Mouse (Mus musculus) hindbrain, postnatal 0 days (tissue): Measurements from ENCODE around the gene Olfr354. TPM values are rescaled to one million over a fixed set of nuclear protein-coding genes. Genes with fewer than 3 reads are reported as not detected.

Experiments used
- ATAC-seq: fragments of 200-750 bp; cut with Nextera tagmentation; 2 replicates; pipeline ENCODE4 v1.8.0; 2017; ENCODE audit warnings: mild to moderate bottlenecking, moderate TSS enrichment, moderate library complexity
- DNase-seq: peaks from one replicate; pipeline ENCODE4 v3.0.0-alpha.2; 2015; ENCODE audit warnings: low spot score
- H3K27ac ChIP-seq: fragments of 300-500 bp; sonication (generic); 2 replicates; pipeline ENCODE4 v1.5.1; 2014; ENCODE audit warnings: mild to moderate bottlenecking
- H3K27me3 ChIP-seq: fragments of 300-500 bp; sonication (generic); 2 replicates; pipeline ENCODE4 v1.6.1; 2014; ENCODE audit warnings: low read length, mixed read lengths; ENCODE audit not compliant: insufficient read depth
- H3K36me3 ChIP-seq: fragments of 300-500 bp; sonication (generic); 2 replicates; pipeline ENCODE4 v1.6.1; 2014; ENCODE audit warnings: low read length, mixed read lengths; ENCODE audit not compliant: insufficient read depth
- H3K4me1 ChIP-seq: fragments of 300-500 bp; sonication (generic); 2 replicates; pipeline ENCODE4 v1.6.1; 2014; ENCODE audit warnings: antibody characterized with exemption, low read length, mixed read lengths; ENCODE audit not compliant: insufficient read depth
- H3K4me2 ChIP-seq: fragments of 300-500 bp; sonication (generic); 2 replicates; pipeline ENCODE4 v1.6.1; 2014; ENCODE audit warnings: low read depth, mild to moderate bottlenecking, low read length, moderate library complexity, mixed read lengths
- H3K4me3 ChIP-seq: fragments of 300-500 bp; sonication (generic); 2 replicates; pipeline ENCODE4 v1.5.1; 2014; ENCODE audit warnings: low read length
- H3K9ac ChIP-seq: fragments of 300-500 bp; sonication (generic); replicated peaks from 2 replicates; pipeline ENCODE4 v1.6.1; 2014; ENCODE audit warnings: mild to moderate bottlenecking, low read length, moderate library complexity, mixed read lengths
- H3K9me3 ChIP-seq: fragments of 300-500 bp; sonication (generic); 2 replicates; pipeline ENCODE4 v1.6.1; 2016; ENCODE audit warnings: low read length, mixed read lengths
- CTCF ChIP-seq: IDR thresholded peaks from 2 replicates; pipeline ENCODE4 v1.5.1; 2016; ENCODE audit warnings: antibody characterized with exemption, control low read depth, low read depth
- WGBS: fragments of 180-500 bp; shearing (Covaris S2); extraction: QIAGEN DNeasy Blood & Tissue Kit; methylation state at CpG from one replicate; pipeline ENCODE4 v1.1.7; 2014; 5-methylcytosine and 5-hydroxymethylcytosine counted together
- polyA plus RNA-seq: library from polyadenylated mRNA; unstranded; fragments of >200 nt; fragmentation: Nextera tagmentation; extraction: Ambion mirVana; gene quantifications from 2 replicates; pipeline ENCODE4 v1.2.1, GENCODE M21; 2015
- total RNA-seq: library from RNA; depleted of rRNA; stranded (reverse); fragments of >200 nt; gene quantifications from 2 replicates; pipeline ENCODE4 v1.2.3, GENCODE M21; 2014; rRNA removed

Olfr354 gene
- total RNA-seq (not detected in 2 replicates), polyA plus RNA-seq (not detected in 2 replicates)

DNA sequence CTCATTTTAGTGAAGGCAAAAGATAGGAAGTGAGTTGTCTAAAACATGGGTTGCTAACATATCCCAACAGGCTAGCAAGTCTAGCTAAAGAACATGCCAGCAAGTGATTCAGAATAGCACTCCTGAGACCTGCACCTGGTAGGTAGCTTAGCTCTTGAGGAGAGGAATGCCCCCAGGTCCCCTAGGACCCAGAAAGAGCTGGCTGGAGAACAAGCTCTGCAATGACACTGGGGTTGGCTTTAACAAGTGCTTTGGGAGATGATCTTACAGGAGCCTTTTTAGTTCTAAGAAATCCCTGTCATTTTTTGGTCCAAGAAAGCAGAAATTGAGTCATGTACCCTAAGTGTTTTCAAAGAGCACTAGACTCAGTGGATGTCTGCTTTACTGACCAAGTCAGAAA lies at the start of gene Olfr354:
Gene Olfr354 (plus strand): TSS at position 301 of the 400 bp plus-strand sequence.
- Histone ChIP-seq H3K4me1 (no peaks in the 10 kb centered on the region), H3K4me3 (no peak within 1 kb of the TSS), H3K27ac (no peak within 1 kb of the TSS), H3K36me3 (no peaks in the 10 kb centered on the region), H3K9ac (no peak within 1 kb of the TSS), H3K4me2 (no peak within 1 kb of the TSS), H3K27me3 (no peaks in the 10 kb centered on the region), H3K9me3 (peaks cover 8% of the 10 kb centered on the region; the same call in 1 of the 2 replicates)
- DNase-seq (no peak), ATAC-seq (no peak)
- TF ChIP-seq CTCF = no peak

DNA sequence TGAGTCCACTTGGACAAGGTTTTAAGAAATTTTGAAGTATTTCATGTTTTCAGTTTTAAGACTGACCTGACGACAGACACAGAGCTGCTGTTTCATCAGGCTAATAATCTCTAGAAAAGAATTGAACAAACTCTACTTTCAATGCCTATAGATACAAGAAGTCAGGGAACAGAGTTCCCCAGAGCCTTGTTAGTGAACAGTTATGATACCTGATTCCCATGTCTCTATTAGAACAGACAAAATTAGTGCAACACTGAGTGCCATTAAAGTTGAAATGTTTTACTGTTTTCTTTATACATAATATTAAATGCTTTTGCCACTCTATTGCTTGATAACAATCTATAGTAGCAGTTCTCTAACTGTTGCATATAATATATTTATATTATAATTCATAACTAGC lies 42.9 kb upstream of the Olfr354 start, which contains the start of gene Olfr351:
Gene Olfr351 (minus strand): TSS at position 101 of the 400 bp plus-strand sequence.
- DNase-seq (no peak), ATAC-seq (no peak)
- Histone ChIP-seq H3K9ac (no peak within 1 kb of the TSS), H3K36me3 (no peaks in the 10 kb centered on the region), H3K4me3 (no peak within 1 kb of the TSS), H3K27me3 (no peaks in the 10 kb centered on the region), H3K27ac (no peak within 1 kb of the TSS), H3K9me3 (peaks cover 11% of the 10 kb centered on the region), H3K4me1 (no peaks in the 10 kb centered on the region), H3K4me2 (no peak within 1 kb of the TSS)
- 86% methylated on average over 1 of the region's 1 CpGs for WGBS
- no peak for TF ChIP-seq CTCF

DNA sequence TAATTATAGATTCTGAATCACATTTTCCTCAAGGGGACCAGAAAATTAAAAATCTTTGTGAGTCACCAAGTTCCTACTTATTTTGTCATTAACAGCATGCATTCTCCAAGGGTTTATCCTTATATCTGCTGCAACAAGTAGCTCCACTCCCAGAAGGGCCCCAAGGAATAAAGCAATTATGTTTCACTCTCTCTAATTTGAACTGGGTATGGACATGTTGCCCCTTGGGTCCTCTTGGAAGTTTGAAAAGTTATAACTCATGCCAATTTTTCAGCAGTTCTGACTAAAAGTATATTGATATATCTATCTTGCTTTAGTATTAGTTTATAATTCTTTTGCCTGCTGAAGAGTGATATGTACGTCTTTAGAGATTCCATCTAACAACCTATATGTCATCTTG lies 37.3 kb upstream of the Olfr354 start, which contains the start of gene Olfr352:
Gene Olfr352 (plus strand): TSS at position 301 of the 400 bp plus-strand sequence.
- ATAC-seq (no peak), DNase-seq (peak; percentile 2)
- H3K36me3 ChIP-seq = no peaks in the 10 kb centered on the region
- H3K4me1 ChIP-seq = no peaks in the 10 kb centered on the region
- TF ChIP-seq CTCF = no peak
- no peaks in the 10 kb centered on the region for H3K27me3 ChIP-seq
- WGBS = 87% methylated on average over 1 of the region's 1 CpGs
- no peak within 1 kb of the TSS for H3K27ac ChIP-seq
- no peak within 1 kb of the TSS for H3K4me3 ChIP-seq
- H3K4me2 ChIP-seq = no peak within 1 kb of the TSS
- H3K9me3 ChIP-seq = peaks cover 8% of the 10 kb centered on the region
- no peak within 1 kb of the TSS for H3K9ac ChIP-seq

DNA sequence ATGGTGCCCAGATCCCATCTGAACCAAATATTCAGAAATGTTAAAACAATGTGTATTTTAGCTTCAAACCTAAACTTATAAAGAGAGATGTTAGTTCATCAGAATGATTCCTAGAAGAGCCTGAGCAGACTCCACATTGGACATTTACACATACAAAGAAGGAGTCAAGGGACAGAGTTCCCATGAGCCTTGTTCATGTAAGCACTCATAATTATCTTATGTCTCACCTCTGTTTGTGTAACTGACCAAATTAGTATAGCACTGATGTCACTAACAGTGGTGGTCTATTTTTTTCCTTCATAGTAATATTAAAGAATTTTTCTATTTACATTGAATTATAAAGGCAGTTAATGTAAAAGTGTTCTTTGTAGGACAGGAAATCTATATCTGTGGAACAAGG lies 12.6 kb upstream of the Olfr354 start, which contains the start of gene Olfr353:
Gene Olfr353 (minus strand): TSS at position 101 of the 400 bp plus-strand sequence.
- H3K4me3 ChIP-seq = no peak within 1 kb of the TSS
- ATAC-seq (no peak), DNase-seq (no peak)
- no peak within 1 kb of the TSS for H3K9ac ChIP-seq
- no peaks in the 10 kb centered on the region for H3K4me1 ChIP-seq
- no peaks in the 10 kb centered on the region for H3K36me3 ChIP-seq
- no peak for TF ChIP-seq CTCF
- no peaks in the 10 kb centered on the region for H3K27me3 ChIP-seq
- no peaks in the 10 kb centered on the region for H3K9me3 ChIP-seq
- H3K27ac ChIP-seq = no peak within 1 kb of the TSS
- no peak within 1 kb of the TSS for H3K4me2 ChIP-seq

DNA sequence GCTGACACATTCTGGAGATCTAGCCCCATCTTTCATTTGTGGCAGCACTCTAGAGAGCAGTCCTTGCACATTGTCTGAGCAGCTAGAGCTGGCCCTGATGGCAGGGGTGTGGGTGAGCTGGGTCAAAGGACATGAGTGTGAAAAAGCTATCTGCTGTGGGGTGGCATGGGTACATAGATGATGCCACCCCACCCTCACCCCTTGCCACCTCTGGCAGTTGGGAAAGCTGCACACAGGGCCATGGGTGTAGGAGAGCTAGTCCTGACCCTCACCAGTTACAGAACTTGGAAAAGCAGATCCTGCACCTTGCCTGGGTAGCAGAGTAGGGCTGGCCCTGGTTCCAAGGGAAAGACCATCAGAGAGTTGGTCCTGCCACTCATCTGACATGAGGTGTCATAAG lies 8.4 kb upstream of the Olfr354 start:
- Histone ChIP-seq H3K4me2 (no peak overlapping the region), H3K4me3 (no peak overlapping the region), H3K9ac (no peak overlapping the region), H3K36me3 (no peaks in the 10 kb centered on the region), H3K27ac (no peak overlapping the region), H3K27me3 (no peaks in the 10 kb centered on the region), H3K9me3 (no peaks in the 10 kb centered on the region), H3K4me1 (no peaks in the 10 kb centered on the region)
- no peak for DNase-seq
- no peak for TF ChIP-seq CTCF
- ATAC-seq = no peak

DNA sequence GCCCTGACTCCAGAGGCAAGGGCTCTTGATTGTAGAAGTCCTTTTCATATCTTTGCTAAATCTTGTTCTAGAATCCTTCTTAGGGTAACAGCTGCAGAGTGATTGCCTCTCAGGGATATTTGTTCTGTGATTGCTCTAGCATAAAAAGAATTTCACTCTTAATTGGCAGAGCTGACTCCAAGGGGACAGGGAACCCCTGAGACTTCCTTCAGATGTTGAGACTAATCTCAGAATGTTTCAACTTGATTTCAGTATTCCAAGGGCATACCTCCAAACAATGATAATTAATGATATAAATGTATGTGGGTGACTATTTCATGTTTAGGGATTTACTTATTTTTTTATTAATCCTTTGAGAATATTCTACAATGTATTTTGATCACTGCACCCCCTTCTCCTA lies 23.3 kb downstream of the Olfr354 start, which contains the start of gene Olfr355:
Gene Olfr355 (minus strand): TSS at position 101 of the 400 bp plus-strand sequence.
- no peak within 1 kb of the TSS for H3K4me3 ChIP-seq
- H3K9ac ChIP-seq = no peak within 1 kb of the TSS
- no peak for TF ChIP-seq CTCF
- no peak within 1 kb of the TSS for H3K27ac ChIP-seq
- DNase-seq (no peak), ATAC-seq (no peak)
- no peaks in the 10 kb centered on the region for H3K36me3 ChIP-seq
- peaks cover 4% of the 10 kb centered on the region; the same call in 1 of the 2 replicates for H3K9me3 ChIP-seq
- H3K4me1 ChIP-seq = no peaks in the 10 kb centered on the region
- H3K27me3 ChIP-seq = no peaks in the 10 kb centered on the region
- no peak within 1 kb of the TSS for H3K4me2 ChIP-seq

DNA sequence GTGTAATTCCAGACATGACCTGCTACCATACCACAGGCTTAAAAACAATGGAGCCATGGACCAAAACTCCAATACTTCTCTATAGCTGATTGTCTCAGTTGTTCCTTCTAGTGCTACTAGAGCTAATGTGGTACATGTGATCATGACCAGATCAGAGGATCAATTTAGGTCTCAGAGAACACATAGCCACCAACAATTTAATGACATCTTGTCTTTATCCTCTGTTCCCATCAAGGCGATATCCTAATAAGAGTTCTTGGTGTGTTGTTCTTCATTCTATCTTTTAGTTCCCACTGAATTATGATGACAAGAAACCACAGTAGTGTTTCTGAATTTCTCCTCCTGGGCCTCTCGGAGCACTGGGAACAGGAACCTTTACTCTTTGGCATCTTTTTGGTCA lies 31.3 kb downstream of the Olfr354 start, which contains the start of gene Olfr356:
Gene Olfr356 (plus strand): TSS at position 301 of the 400 bp plus-strand sequence.
- 85% methylated on average over 2 of the region's 2 CpGs for WGBS
- 0 out of 2 replicates have a peak, but pooled peaks cover 8% of the 10 kb centered on the region for H3K9me3 ChIP-seq
- H3K4me3 ChIP-seq = no peak within 1 kb of the TSS
- no peak for TF ChIP-seq CTCF
- H3K27ac ChIP-seq = no peak within 1 kb of the TSS
- no peak within 1 kb of the TSS for H3K9ac ChIP-seq
- ATAC-seq = no peak
- H3K27me3 ChIP-seq = no peaks in the 10 kb centered on the region
- DNase-seq = no peak
- no peaks in the 10 kb centered on the region for H3K4me1 ChIP-seq
- H3K36me3 ChIP-seq = no peaks in the 10 kb centered on the region
- no peak within 1 kb of the TSS for H3K4me2 ChIP-seq

Other genes with a start within 250 kb of the Olfr354 start
- not detected in 2 replicates for gene Olfr346, start 219.9 kb upstream of the Olfr354 start, total RNA-seq
- not detected in 2 replicates for gene Olfr346, start 219.9 kb upstream of the Olfr354 start, polyA plus RNA-seq
- not detected in 2 replicates for gene Olfr347, start 173.8 kb upstream of the Olfr354 start, total RNA-seq
- gene Olfr347, start 173.8 kb upstream of the Olfr354 start, polyA plus RNA-seq = not detected in 2 replicates
- gene Olfr348, start 121.4 kb upstream of the Olfr354 start, total RNA-seq = not detected in 2 replicates
- not detected in 2 replicates for gene Olfr348, start 121.4 kb upstream of the Olfr354 start, polyA plus RNA-seq
- not detected in 2 replicates for gene Olfr50, start 115.1 kb upstream of the Olfr354 start, total RNA-seq
- gene Olfr50, start 115.1 kb upstream of the Olfr354 start, polyA plus RNA-seq = not detected in 2 replicates
- gene Olfr3, start 88.6 kb upstream of the Olfr354 start, total RNA-seq = not detected in 2 replicates
- not detected in 2 replicates for gene Olfr3, start 88.6 kb upstream of the Olfr354 start, polyA plus RNA-seq
- gene Olfr350, start 59.4 kb upstream of the Olfr354 start, total RNA-seq = not detected in 2 replicates
- not detected in 2 replicates for gene Olfr350, start 59.4 kb upstream of the Olfr354 start, polyA plus RNA-seq
- not detected in 2 replicates for gene Olfr351, start 43.0 kb upstream of the Olfr354 start, total RNA-seq
- gene Olfr351, start 43.0 kb upstream of the Olfr354 start, polyA plus RNA-seq = not detected in 2 replicates
- gene Olfr352, start 37.2 kb upstream of the Olfr354 start, total RNA-seq = not detected in 2 replicates
- not detected in 2 replicates for gene Olfr352, start 37.2 kb upstream of the Olfr354 start, polyA plus RNA-seq
- not detected in 2 replicates for gene Olfr353, start 12.7 kb upstream of the Olfr354 start, total RNA-seq
- not detected in 2 replicates for gene Olfr353, start 12.7 kb upstream of the Olfr354 start, polyA plus RNA-seq
- gene Olfr355, start 23.2 kb downstream of the Olfr354 start, total RNA-seq = not detected in 2 replicates
- not detected in 2 replicates for gene Olfr355, start 23.2 kb downstream of the Olfr354 start, polyA plus RNA-seq
- gene Olfr356, start 31.4 kb downstream of the Olfr354 start, total RNA-seq = not detected in 2 replicates
- gene Olfr356, start 31.4 kb downstream of the Olfr354 start, polyA plus RNA-seq = not detected in 2 replicates
- gene Olfr357, start 88.1 kb downstream of the Olfr354 start, total RNA-seq = not detected in 2 replicates
- gene Olfr357, start 88.1 kb downstream of the Olfr354 start, polyA plus RNA-seq = not detected in 2 replicates
- not detected in 2 replicates for gene Olfr358, start 103.7 kb downstream of the Olfr354 start, total RNA-seq
- gene Olfr358, start 103.7 kb downstream of the Olfr354 start, polyA plus RNA-seq = not detected in 2 replicates
- not detected in 2 replicates for gene Olfr360, start 160.1 kb downstream of the Olfr354 start, total RNA-seq
- gene Olfr360, start 160.1 kb downstream of the Olfr354 start, polyA plus RNA-seq = not detected in 2 replicates
- not detected in 2 replicates for gene Olfr361, start 183.6 kb downstream of the Olfr354 start, total RNA-seq
- gene Olfr361, start 183.6 kb downstream of the Olfr354 start, polyA plus RNA-seq = not detected in 2 replicates
- not detected in 2 replicates for gene Olfr362, start 212.2 kb downstream of the Olfr354 start, total RNA-seq
- not detected in 2 replicates for gene Olfr362, start 212.2 kb downstream of the Olfr354 start, polyA plus RNA-seq
- gene Olfr364-ps1, start 233.6 kb downstream of the Olfr354 start, total RNA-seq = not detected in 2 replicates
- not detected in 2 replicates for gene Olfr364-ps1, start 233.6 kb downstream of the Olfr354 start, polyA plus RNA-seq